Mouse (Mus musculus) inflammation-experienced regulatory T-cells, adult 6 months (primary cell): ENCODE measurements around the gene Rnf148. TPM values are rescaled to one million over a fixed set of nuclear protein-coding genes. Genes with fewer than 3 reads are reported as not detected.

ENCODE experiments used
- ATAC-seq: one replicate; pipeline ENCODE4 v1.8.0; 2017
- polyA plus RNA-seq, 3 experiments: library from polyadenylated mRNA; unstranded; fragments of 100-300 nt; shearing (Covaris generic); gene quantifications; one replicate each; pipeline ENCODE4 v1.2.1; 2017

Gene Rnf148
- polyA plus RNA-seq = not detected

GRCm38 (mm10) chr6:23655036-23655435 lies at the start of gene Rnf148:
Gene Rnf148 (minus strand): TSS chr6:23655136.
- no peak for ATAC-seq

- no peak for ATAC-seq
These were observed 45.9 kb upstream of the Rnf148 start for GRCm38 (mm10) chr6:23700879-23701278.

GRCm38 (mm10) chr6:23678172-23678571 lies 23.2 kb upstream of the Rnf148 start:
- no peak for ATAC-seq

GRCm38 (mm10) chr6:23650205-23650604 lies 4.7 kb downstream of the Rnf148 start, which contains the start of gene Rnf133:
Gene Rnf133 (minus strand): TSS chr6:23650305.
- ATAC-seq = no peak

- ATAC-seq = no peak
These were observed 6.2 kb downstream of the Rnf148 start for GRCm38 (mm10) chr6:23648732-23649131.

- no peak for ATAC-seq
These were observed 7.2 kb downstream of the Rnf148 start for GRCm38 (mm10) chr6:23647627-23648247.

- ATAC-seq = no peak
These were observed 17.9 kb downstream of the Rnf148 start for GRCm38 (mm10) chr6:23637081-23637480.

GRCm38 (mm10) chr6:23635208-23635607 lies 19.7 kb downstream of the Rnf148 start:
- no peak for ATAC-seq

- no peak for ATAC-seq
These were observed 20.9 kb downstream of the Rnf148 start for GRCm38 (mm10) chr6:23634016-23634415.

GRCm38 (mm10) chr6:23630465-23630864 lies 24.5 kb downstream of the Rnf148 start:
- no peak for ATAC-seq

Other genes with a start within 250 kb of the Rnf148 start
- gene Rnf133, start 4.8 kb downstream of the Rnf148 start, polyA plus RNA-seq = not detected
- gene Cadps2, start 184.3 kb upstream of the Rnf148 start, polyA plus RNA-seq = not detected